In genomic region chr5:74613491-74614151, GRCm38 (mm10) we compare ENCODE assay signal across 8 mouse cellular contexts.
DNase-seq lines count a peak whose midpoint lies in the region; ATAC-seq and TF ChIP-seq lines count a peak whose summit lies in the region.
"Had no signal": no experiment of that assay in that cellular context is flagged by ENCODE, and none has a peak within 500 bp of the region (broad histone marks: within the 10 kb centered on the region; RNA-seq: fewer than 3 reads in every experiment).

No protein-coding gene starts in this region.

- peak overlapping the region; percentile 62 for H3K4me2 ChIP-seq in CH12.LX (ENCODE audit: insufficient read depth, low read depth, poor library complexity, severe bottlenecking)
- peak overlapping the region; percentile 47; the same call in 1 of the 2 replicates for H3K4me2 ChIP-seq in liver, postnatal 0 days (ENCODE audit: low read depth, low read length)
- H3K4me2 ChIP-seq: liver, embryonic 13.5 days had no signal

- no peak overlapping the region for H3K9ac ChIP-seq in CH12.LX (ENCODE audit: insufficient read depth, low read depth)
- no peak overlapping the region for H3K9ac ChIP-seq in liver, postnatal 0 days (replicated peaks)
- H3K9ac ChIP-seq: liver, embryonic 13.5 days had no signal

- no peaks in the 10 kb centered on the region for H3K4me1 ChIP-seq in CH12.LX (ENCODE audit: control insufficient read depth in 1 of 2, insufficient read depth in 2 of 2)
- H3K4me1 ChIP-seq in liver, postnatal 0 days (ENCODE audit: insufficient read depth), result no peaks in the 10 kb centered on the region
- H3K4me1 ChIP-seq: liver, embryonic 13.5 days had no signal

- TF ChIP-seq EP300 in CH12.LX (IDR thresholded peaks at IDR 0.05; ENCODE audit: low read length), result no peak
- TF ChIP-seq EP300 in liver, postnatal 0 days (IDR thresholded peaks at IDR 0.05; ENCODE audit: low read depth), result no peak

- DNase-seq in CH12.LX (ENCODE audit: extremely low read depth), result no peak
- peak; percentile 34 for DNase-seq in brain, adult 2 months (ENCODE audit: low read depth, low spot score)
- DNase-seq in heart, postnatal 10 days, result peak; percentile 65 to 67
- DNase-seq in liver, postnatal 0 days, result no peak
- no peak for DNase-seq in spleen, postnatal 36 days (ENCODE audit: low spot score in 2 of 2)
- DNase-seq in cerebellum, postnatal 25 days, result no peak
- DNase-seq in kidney, adult 8-10 months, result no peak
- DNase-seq: liver, embryonic 13.5 days had no signal

- peaks cover 3% of the 10 kb centered on the region for H3K9me3 ChIP-seq in CH12.LX (replicated peaks; ENCODE audit: low read length)
- H3K9me3 ChIP-seq in liver, postnatal 0 days (ENCODE audit: low read length), result no peaks in the 10 kb centered on the region
- H3K9me3 ChIP-seq: liver, embryonic 13.5 days had no signal

- 42% methylated on average over 18 of the region's 18 CpGs for WGBS in liver, postnatal 0 days (ENCODE audit: insufficient replicate concordance)

- H3K79me2 ChIP-seq in CH12.LX (replicated peaks; ENCODE audit: control insufficient read depth, extremely low read depth, insufficient read depth, poor library complexity, severe bottlenecking), result no peaks in the 10 kb centered on the region

- TF ChIP-seq CTCF in CH12.LX (conservative IDR thresholded peaks at IDR 0.05 in 1 of 2, IDR thresholded peaks at IDR 0.05 in 1 of 2; ENCODE audit: low read depth in 2 of 2, low read length in 2 of 2), result no peak
- TF ChIP-seq CTCF in liver, postnatal 0 days (IDR thresholded peaks at IDR 0.05; ENCODE audit: low read depth), result no peak

- no peaks in the 10 kb centered on the region for H3K36me3 ChIP-seq in CH12.LX (replicated peaks in 1 of 2; ENCODE audit: control insufficient read depth in 1 of 2, insufficient read depth in 1 of 2, low read length in 1 of 2)
- H3K36me3 ChIP-seq in liver, postnatal 0 days (replicated peaks; ENCODE audit: insufficient read depth, low read length), result no peaks in the 10 kb centered on the region
- H3K36me3 ChIP-seq: liver, embryonic 13.5 days had no signal

- H3K27me3 ChIP-seq in CH12.LX (replicated peaks), result no peaks in the 10 kb centered on the region
- no peaks in the 10 kb centered on the region for H3K27me3 ChIP-seq in liver, postnatal 0 days (ENCODE audit: insufficient read depth, low read length)
- H3K27me3 ChIP-seq: liver, embryonic 13.5 days had no signal

- no peak overlapping the region for H3K4me3 ChIP-seq in CH12.LX (replicated peaks in 1 of 3; ENCODE audit: low read depth in 2 of 3, low read length in 2 of 3, poor library complexity in 1 of 3)
- no peak overlapping the region for H3K4me3 ChIP-seq in liver, postnatal 0 days (ENCODE audit: low read depth, low read length)
- H3K4me3 ChIP-seq: liver, embryonic 13.5 days had no signal

- intact Hi-C loops in heart, postnatal 10 days (cut with DNase I), result no loop called here

- H3K27ac ChIP-seq in CH12.LX (ENCODE audit: insufficient read depth, low read depth), result no peak overlapping the region
- no peak overlapping the region for H3K27ac ChIP-seq in liver, postnatal 0 days (ENCODE audit: low read depth)
- H3K27ac ChIP-seq: liver, embryonic 13.5 days had no signal

- dilution Hi-C loops in CH12.LX (cut with MboI; ENCODE audit: extremely low pct_ligation_motif_present, extremely low pct_unique_long_range_greater_than_20kb, low sequenced_read_pairs), result no loop called here

- TF ChIP-seq POLR2A in CH12.LX (IDR thresholded peaks at IDR 0.05; ENCODE audit: low read depth, low read length), result no peak

- in situ Hi-C loops in CH12.LX (cut with MboI; ENCODE audit: low pct_ligation_motif_present, low pct_unique_long_range_greater_than_20kb, low sequenced_read_pairs), result no loop called here

- no peak for ATAC-seq in liver, postnatal 0 days

- no peak for TF ChIP-seq RAD21 in CH12.LX (IDR thresholded peaks at IDR 0.05; ENCODE audit: low read depth, low read length)

TF ChIP-seq in CH12.LX, 34 proteins besides CTCF, POLR2A, EP300 and RAD21:
- TF ChIP-seq JUN (IDR thresholded peaks at IDR 0.05; ENCODE audit: insufficient read depth, low read depth, low read length) (no peak), RCOR1 (conservative IDR thresholded peaks at IDR 0.05; ENCODE audit: low read depth, low read length) (no peak), UBTF (IDR thresholded peaks at IDR 0.05; ENCODE audit: low read depth, low read length) (no peak), ZC3H11A (IDR thresholded peaks at IDR 0.05; ENCODE audit: low read depth, low read length) (no peak), CHD1 (IDR thresholded peaks at IDR 0.05; ENCODE audit: low read depth, low read length) (no peak), ETS1 (conservative IDR thresholded peaks at IDR 0.05; ENCODE audit: low read depth, low read length) (no peak), IRF4 (IDR thresholded peaks at IDR 0.05; ENCODE audit: low read depth, low read length) (no peak), PAX5 (IDR thresholded peaks at IDR 0.05; ENCODE audit: low read length) (no peak), NRF1 (IDR thresholded peaks at IDR 0.05; ENCODE audit: low read depth, low read length) (no peak), NELFE (IDR thresholded peaks at IDR 0.05; ENCODE audit: low read depth, low read length) (no peak), SIN3A (IDR thresholded peaks at IDR 0.05; ENCODE audit: low read length) (no peak), HCFC1 (IDR thresholded peaks at IDR 0.05; ENCODE audit: low read depth, low read length) (no peak), KAT2A (IDR thresholded peaks at IDR 0.05; ENCODE audit: insufficient replicate concordance, low read length) (no peak), ZMIZ1 (IDR thresholded peaks at IDR 0.05; ENCODE audit: low read depth, low read length) (no peak), USF1 (IDR thresholded peaks at IDR 0.05; ENCODE audit: low read depth, low read length) (no peak)

Comparison
In these comparisons a context has a peak if more than half of its experiments do, and no peak if none do; other contexts are left out.
1. DNase-seq: peak in brain, adult 2 months (single experiment) and heart, postnatal 10 days (2 of 2); none in CH12.LX (single experiment), liver, postnatal 0 days (single experiment), spleen, postnatal 36 days (0 of 2), cerebellum, postnatal 25 days (0 of 2) and kidney, adult 8-10 months (0 of 2).